Mouse (Mus musculus): ENCODE data around the gene Cyp4f16. TPM values are rescaled to one million over a fixed set of nuclear protein-coding genes. Genes with fewer than 3 reads are reported as not detected.

The Cyp4f16 gene
- total and polyA plus RNA-seq, 2 experiments = 4.1 to 5.1 TPM

DNA sequence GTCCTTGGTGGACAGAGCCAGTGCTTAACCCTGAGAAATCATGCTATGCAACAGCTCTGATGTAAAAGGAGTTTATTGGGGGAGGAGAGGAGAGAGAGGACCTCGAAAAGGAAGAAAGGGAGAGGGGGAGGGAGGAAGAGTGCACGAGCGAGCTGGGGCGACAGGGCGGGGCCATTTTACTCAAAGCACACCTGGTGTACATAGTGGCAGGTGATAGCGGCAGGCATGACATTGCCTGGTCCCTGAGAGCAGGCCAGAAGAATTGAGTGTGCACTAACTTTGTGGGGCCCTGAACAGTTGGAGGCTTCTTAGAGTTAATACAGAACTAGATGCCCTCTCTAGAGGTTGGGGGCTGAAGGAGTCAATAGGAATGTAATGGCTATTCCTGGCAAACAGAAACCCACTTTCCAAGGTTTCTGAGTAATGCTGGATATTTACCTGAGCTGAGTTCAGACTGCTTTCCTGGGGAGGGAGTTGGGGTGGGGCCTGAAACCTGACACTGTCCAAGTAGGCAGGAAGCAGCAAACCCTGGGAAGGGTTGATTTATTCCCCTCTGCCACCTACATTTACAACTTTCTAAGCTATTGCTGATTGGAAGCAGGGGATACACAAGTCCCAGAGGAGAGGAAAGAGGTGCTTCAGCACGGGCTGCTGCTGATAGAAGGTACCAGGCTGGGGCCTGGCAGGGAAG is 41.3 kb downstream of the Cyp4f16 start:
- Histone ChIP-seq H3K9ac (ENCODE audit: low read depth, low read length) (no peak overlapping the region), H3K36me3 (ENCODE audit: control insufficient read depth, insufficient read depth, low read length) (no peaks in the 10 kb centered on the region), H3K79me2 (ENCODE audit: control insufficient read depth, insufficient read depth, low read length) (no peaks in the 10 kb centered on the region), H3K27me3 (ENCODE audit: control insufficient read depth, insufficient read depth, low read length) (no peaks in the 10 kb centered on the region), H3K4me1 (ENCODE audit: control insufficient read depth, insufficient read depth, low read length) (peaks cover 5% of the 10 kb centered on the region; the same call in 1 of the 2 replicates), H3K4me3 (ENCODE audit: insufficient read depth, low read depth, low read length) (no peak overlapping the region), H3K27ac (replicated peaks; ENCODE audit: insufficient read depth, low read depth, low read length) (no peak overlapping the region)
- TF ChIP-seq CTCF (IDR thresholded peaks at IDR 0.05; ENCODE audit: low read depth, low read length) (no peak), POLR2A (IDR thresholded peaks at IDR 0.05; ENCODE audit: extremely low read depth, insufficient read depth, low read length) (no peak)
- no peak for DNase-seq (ENCODE audit: extremely low read depth, low read depth, low spot score)
- 61% methylated on average over 7 of the region's 7 CpGs for WGBS

DNA sequence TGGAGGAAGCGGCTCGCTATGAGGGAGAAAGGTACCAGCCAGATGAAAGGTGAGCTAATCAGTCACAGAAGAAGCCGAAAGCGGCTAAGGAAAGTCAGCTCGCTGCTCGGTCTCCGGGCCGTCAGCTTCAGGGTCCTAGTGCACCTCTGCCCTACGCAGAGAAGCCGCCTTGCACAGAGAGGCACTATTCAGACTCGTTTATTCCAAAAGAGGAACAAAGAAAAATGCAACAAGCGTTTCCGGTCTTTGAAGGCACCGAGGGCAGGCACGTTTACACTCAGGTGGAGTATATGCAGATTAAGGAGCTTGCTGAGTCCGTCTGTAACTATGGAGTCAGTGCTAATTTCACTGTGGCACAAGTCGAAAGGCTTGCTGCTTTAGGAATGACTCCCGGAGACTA is 60.1 kb downstream of the Cyp4f16 start:
- Histone ChIP-seq H3K27me3 (ENCODE audit: control insufficient read depth, insufficient read depth, low read length) (no peaks in the 10 kb centered on the region), H3K79me2 (ENCODE audit: control insufficient read depth, insufficient read depth, low read length) (no peaks in the 10 kb centered on the region), H3K4me3 (ENCODE audit: insufficient read depth, low read depth, low read length) (no peak overlapping the region), H3K36me3 (ENCODE audit: control insufficient read depth, insufficient read depth, low read length) (no peaks in the 10 kb centered on the region), H3K9ac (ENCODE audit: low read depth, low read length) (no peak overlapping the region), H3K27ac (replicated peaks; ENCODE audit: insufficient read depth, low read depth, low read length) (no peak overlapping the region), H3K4me1 (ENCODE audit: control insufficient read depth, insufficient read depth, low read length) (0 out of 2 replicates have a peak, but pooled peaks cover 1% of the 10 kb centered on the region)
- no peak for DNase-seq (ENCODE audit: extremely low read depth, low read depth, low spot score)
- TF ChIP-seq POLR2A (IDR thresholded peaks at IDR 0.05; ENCODE audit: extremely low read depth, insufficient read depth, low read length) (no peak), CTCF (IDR thresholded peaks at IDR 0.05; ENCODE audit: low read depth, low read length) (no peak)
- 91% methylated on average over 18 of the region's 18 CpGs for WGBS

Other genes with a start within 250 kb of the Cyp4f16 start
- 30.3 and 31.6 TPM in 2 replicates for gene Akap8, start 215.3 kb upstream of the Cyp4f16 start, total RNA-seq (2014; rRNA removed)
- gene Akap8, start 215.3 kb upstream of the Cyp4f16 start, polyA plus RNA-seq (2012; rRNA removed) = 29.0 and 47.9 TPM in 2 replicates
- 25.2 and 26.7 TPM in 2 replicates for gene Akap8l, start 186.0 kb upstream of the Cyp4f16 start, total RNA-seq (2014; rRNA removed)
- 40.5 and 62.0 TPM in 2 replicates for gene Akap8l, start 186.0 kb upstream of the Cyp4f16 start, polyA plus RNA-seq (2012; rRNA removed)
- gene Wiz, start 147.1 kb upstream of the Cyp4f16 start, total RNA-seq (2014; rRNA removed) = 1.8 and 2.7 TPM in 2 replicates
- gene Wiz, start 147.1 kb upstream of the Cyp4f16 start, polyA plus RNA-seq (2012; rRNA removed) = 10.4 and 14.0 TPM in 2 replicates
- gene Rasal3, start 133.0 kb upstream of the Cyp4f16 start, total RNA-seq (2014; rRNA removed) = 0.81 and 0.83 TPM in 2 replicates
- gene Rasal3, start 133.0 kb upstream of the Cyp4f16 start, polyA plus RNA-seq (2012; rRNA removed) = 1.2 and 1.6 TPM in 2 replicates
- 69.5 and 141 TPM in 2 replicates for gene Pglyrp2, start 112.4 kb upstream of the Cyp4f16 start, total RNA-seq (2014; rRNA removed)
- gene Pglyrp2, start 112.4 kb upstream of the Cyp4f16 start, polyA plus RNA-seq (2012; rRNA removed) = 198 and 251 TPM in 2 replicates
- 0.18 and 0.47 TPM in 2 replicates for gene Cyp4f39, start 83.8 kb upstream of the Cyp4f16 start, total RNA-seq (2014; rRNA removed)
- 0.49 and 0.67 TPM in 2 replicates for gene Cyp4f39, start 83.8 kb upstream of the Cyp4f16 start, polyA plus RNA-seq (2012; rRNA removed)
- 10.2 and 14.1 TPM in 2 replicates for gene Cyp4f17, start 30.5 kb upstream of the Cyp4f16 start, total RNA-seq (2014; rRNA removed)
- 18.7 and 20.1 TPM in 2 replicates for gene Cyp4f17, start 30.5 kb upstream of the Cyp4f16 start, polyA plus RNA-seq (2012; rRNA removed)
- gene Cyp4f37, start 84.8 kb downstream of the Cyp4f16 start, total RNA-seq (2014; rRNA removed) = not detected in 2 replicates
- not detected in 2 replicates for gene Cyp4f37, start 84.8 kb downstream of the Cyp4f16 start, polyA plus RNA-seq (2012; rRNA removed)
- gene Cyp4f40, start 122.3 kb downstream of the Cyp4f16 start, total RNA-seq (2014; rRNA removed) = not detected in 2 replicates
- 0.07 TPM in 1 of 2 replicates, not detected in the other for gene Cyp4f40, start 122.3 kb downstream of the Cyp4f16 start, polyA plus RNA-seq (2012; rRNA removed)
- gene Cyp4f15, start 149.1 kb downstream of the Cyp4f16 start, total RNA-seq (2014; rRNA removed) = 161 and 210 TPM in 2 replicates
- gene Cyp4f15, start 149.1 kb downstream of the Cyp4f16 start, polyA plus RNA-seq (2012; rRNA removed) = 202 and 205 TPM in 2 replicates

Data from liver, adult 2 months (tissue).